Mouse (Mus musculus): ENCODE measurements around the gene Cnbd2. TPM values are rescaled to one million over a fixed set of nuclear protein-coding genes. Genes with fewer than 3 reads are reported as not detected.

Cnbd2 gene
- total RNA-seq, 2 experiments from 2014 or later, result 3.9 to 5.7 TPM

Small RNA genes within 50 kb of the gene (microRNA-seq; reads per million reads assigned to microRNA genes)
- gene Gm22758 (0 reads per million in 2 experiments), gene Gm22759 (0 to 0.21 reads per million in 2 experiments)

Other genes starting within 250 kb of the Cnbd2 start
- 1 to 10 TPM; 3.0 to 3.4 TPM for gene Spag4, start 247.1 kb upstream of the Cnbd2 start, total RNA-seq (2021)
- gene Cpne1, start 200.3 kb upstream of the Cnbd2 start, total RNA-seq (2021), result 10 to 100 TPM; 25.0 to 26.6 TPM
- 10 to 100 TPM; 23.3 to 30.5 TPM for gene Rbm12, start 200.3 kb upstream of the Cnbd2 start, total RNA-seq (2021)
- gene Gm28036, start 185.2 kb upstream of the Cnbd2 start, total RNA-seq (2021), result 10 to 100 TPM; 23.6 to 23.8 TPM
- 100 to 1,000 TPM; 159 to 179 TPM for gene Romo1, start 168.3 kb upstream of the Cnbd2 start, total RNA-seq (2021)
- gene Nfs1, start 168.1 kb upstream of the Cnbd2 start, total RNA-seq (2021), result 10 to 100 TPM; 41.5 to 45.7 TPM
- 100 to 1,000 TPM; 318 to 371 TPM for gene Rbm39, start 132.1 kb upstream of the Cnbd2 start, total RNA-seq (2021)
- gene Phf20, start 115.8 kb upstream of the Cnbd2 start, total RNA-seq (2021), result 100 to 1,000 TPM in 1 of 2 experiments, 10 to 100 TPM in 1; 94.5 to 101 TPM
- gene Scand1, start 405 bp downstream of the Cnbd2 start, total RNA-seq (2021), result 10 to 100 TPM; 89.5 to 94.7 TPM
- 100 to 1,000 TPM; 317 to 355 TPM for gene Epb41l1, start 108.6 kb downstream of the Cnbd2 start, total RNA-seq (2021)
- 10 to 100 TPM; 38.1 to 38.6 TPM for gene Aar2, start 235.3 kb downstream of the Cnbd2 start, total RNA-seq (2021)